Mouse (Mus musculus): ENCODE measurements around the gene Gm44511.
"Not testable (repeated sequence)": the region's sequence is repeated elsewhere in the genome, so short reads cannot be mapped to it uniquely, and the experiment has no call there.

Gene Gm44511

GRCm38 (mm10) chr6:128802999-128803857, 22.9 kb downstream of the Gm44511 start:
- in situ Hi-C loops (cut with MboI, MseI): loop anchor here in 1 of 2 experiments (5.0 kb wide), 1 partner anchor 34 kb away; no protein-coding TSS in a partner anchor

- in situ Hi-C loops (cut with MboI, MseI): loop anchor here in 1 of 2 experiments (5.0 kb wide), 1 partner anchor 35 kb away; no protein-coding TSS in a partner anchor
These were observed 23.6 kb downstream of the Gm44511 start for GRCm38 (mm10) chr6:128802557-128802956.

- in situ Hi-C loops (cut with MboI, MseI): loop anchor here in 1 of 2 experiments (5.0 kb wide), 1 partner anchor 37 kb away; no protein-coding TSS in a partner anchor
These were observed 25.4 kb downstream of the Gm44511 start for GRCm38 (mm10) chr6:128800696-128801095.

- in situ Hi-C loops (cut with MboI, MseI): loop anchor here (5.0 kb wide), 2 partner anchors 37 to 38 kb away; no protein-coding TSS in a partner anchor
These were observed 26.2 kb downstream of the Gm44511 start for GRCm38 (mm10) chr6:128799896-128800270.

GRCm38 (mm10) chr6:128799144-128799895, 26.8 kb downstream of the Gm44511 start:
- in situ Hi-C loops (cut with MboI, MseI): loop anchor here (5.0 kb wide), 1 partner anchor 37 kb away; no protein-coding TSS in a partner anchor

- in situ Hi-C loops (cut with MboI, MseI): loop anchor here (5.0 kb wide), 1 partner anchor 36 kb away; no protein-coding TSS in a partner anchor
These were observed 27.4 kb downstream of the Gm44511 start for GRCm38 (mm10) chr6:128798772-128799143.

- in situ Hi-C loops (cut with MboI, MseI): loop anchor here (5.0 kb wide), 1 partner anchor 36 kb away; no protein-coding TSS in a partner anchor
These were observed 28.0 kb downstream of the Gm44511 start for GRCm38 (mm10) chr6:128797936-128798771.

- in situ Hi-C loops (cut with MboI, MseI): loop anchor here (5.0 kb wide), 1 partner anchor 35 kb away; no protein-coding TSS in a partner anchor
These were observed 28.8 kb downstream of the Gm44511 start for GRCm38 (mm10) chr6:128797185-128797905.

- in situ Hi-C loops (cut with MboI, MseI): loop anchor here (5.0 kb wide), 1 partner anchor 34 kb away; no protein-coding TSS in a partner anchor
These were observed 29.7 kb downstream of the Gm44511 start for GRCm38 (mm10) chr6:128796321-128796955.

GRCm38 (mm10) chr6:128793734-128794133, 32.4 kb downstream of the Gm44511 start:
- in situ Hi-C loops (cut with MboI, MseI): no loop called here

GRCm38 (mm10) chr6:128790491-128790994, 35.6 kb downstream of the Gm44511 start:
- in situ Hi-C loops (cut with MboI, MseI): not testable (repeated sequence)

- in situ Hi-C loops (cut with MboI, MseI): no loop called here
These were observed 37.0 kb downstream of the Gm44511 start, which contains the start of gene Klrb1c for GRCm38 (mm10) chr6:128789115-128789514. Klrb1c (minus strand) TSS chr6:128789215.

GRCm38 (mm10) chr6:128788517-128788916, 37.6 kb downstream of the Gm44511 start:
- in situ Hi-C loops (cut with MboI, MseI): no loop called here

- in situ Hi-C loops (cut with MboI, MseI): not testable (repeated sequence)
These were observed 39.7 kb downstream of the Gm44511 start for GRCm38 (mm10) chr6:128786396-128786795.

GRCm38 (mm10) chr6:128769481-128770253, 56.4 kb downstream of the Gm44511 start:
- in situ Hi-C loops (cut with MboI, MseI): no loop called here

- in situ Hi-C loops (cut with MboI, MseI): no loop called here
These were observed 58.1 kb downstream of the Gm44511 start for GRCm38 (mm10) chr6:128768047-128768446.

- in situ Hi-C loops (cut with MboI, MseI): not testable (repeated sequence)
These were observed 59.4 kb downstream of the Gm44511 start for GRCm38 (mm10) chr6:128766486-128767254.

GRCm38 (mm10) chr6:128765211-128765610, 60.9 kb downstream of the Gm44511 start:
- in situ Hi-C loops (cut with MboI, MseI): no loop called here
